Mouse (Mus musculus) lung, postnatal 0 days (tissue): ENCODE results near the gene Slc9a5.

Experiments
- CTCF ChIP-seq: IDR thresholded peaks from 2 replicates; pipeline ENCODE4 v1.5.1; 2016; ENCODE audit warnings: antibody characterized with exemption, mild to moderate bottlenecking
- EP300 ChIP-seq: IDR thresholded peaks from 2 replicates; pipeline ENCODE4 v1.6.1; 2016; ENCODE audit warnings: antibody characterized with exemption, mild to moderate bottlenecking, control low read depth

DNA sequence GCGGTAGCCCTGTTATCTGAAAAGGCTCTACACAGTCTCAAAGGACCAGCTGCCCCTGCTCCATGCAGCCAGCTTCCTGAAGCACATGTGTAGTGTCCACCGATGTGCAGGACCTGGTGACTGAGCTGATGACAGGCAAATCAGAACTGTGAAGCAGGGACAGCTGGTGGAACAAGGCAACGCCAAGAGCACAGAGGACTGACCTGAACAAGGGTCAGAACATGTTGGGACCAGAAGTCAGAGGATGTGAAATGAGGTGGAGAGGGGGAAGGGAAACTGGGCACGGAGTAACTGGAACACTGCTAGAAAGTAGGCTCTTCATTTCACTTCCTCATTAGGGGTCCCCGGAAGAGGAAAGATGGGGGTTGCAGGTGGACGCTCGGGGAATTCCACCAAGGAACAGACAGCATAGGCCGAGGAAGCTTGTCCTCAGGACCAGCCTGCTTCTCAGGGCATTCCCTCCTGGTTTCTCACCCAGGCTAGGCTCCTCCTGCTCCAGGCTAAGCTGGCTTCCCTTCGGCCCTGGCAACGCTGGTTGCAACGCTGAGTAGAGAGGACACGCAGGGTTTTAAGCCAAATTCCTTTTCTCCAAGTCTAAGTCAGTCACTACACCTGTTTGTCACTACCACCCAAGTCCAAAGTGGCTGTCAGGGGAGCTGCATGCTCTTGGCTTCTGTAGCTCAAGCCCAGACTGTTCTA lies 44.6 kb downstream of the Slc9a5 start:
- no peak for TF ChIP-seq CTCF
- no peak; the same call in 1 of the 2 replicates for TF ChIP-seq EP300
